In genomic region chr16:41835745-41836144, GRCm38 (mm10) we compare ENCODE assay signal across 12 mouse cellular contexts.
DNase-seq lines count a peak whose midpoint lies in the region; ATAC-seq and TF ChIP-seq lines count a peak whose summit lies in the region.
"Had no signal": no experiment of that assay in that cellular context is flagged by ENCODE, and none has a peak within 500 bp of the region (broad histone marks: within the 10 kb centered on the region; RNA-seq: fewer than 3 reads in every experiment).

No protein-coding gene starts in this region.

- no peak overlapping the region for H3K4me2 ChIP-seq in intestine, postnatal 0 days (replicated peaks; ENCODE audit: low read depth)
- H3K4me2 ChIP-seq in intestine, embryonic 16.5 days (ENCODE audit: low read depth, low read length) = no peak overlapping the region
- H3K4me2 ChIP-seq in midbrain, embryonic 12.5 days (replicated peaks) = no peak overlapping the region
- no peak overlapping the region for H3K4me2 ChIP-seq in midbrain, embryonic 16.5 days (ENCODE audit: low read length)
- H3K4me2 ChIP-seq in stomach, postnatal 0 days (replicated peaks; ENCODE audit: low read depth) = no peak overlapping the region
- H3K4me2 ChIP-seq: heart, embryonic 13.5 days; neural tube, embryonic 13.5 days had no signal

- no peaks in the 10 kb centered on the region for H3K27me3 ChIP-seq in intestine, postnatal 0 days (replicated peaks; ENCODE audit: control insufficient read depth, insufficient read depth, low read length)
- H3K27me3 ChIP-seq in intestine, embryonic 16.5 days (replicated peaks; ENCODE audit: control insufficient read depth, insufficient read depth, low read length) = no peaks in the 10 kb centered on the region
- H3K27me3 ChIP-seq in midbrain, embryonic 12.5 days = no peaks in the 10 kb centered on the region
- no peaks in the 10 kb centered on the region for H3K27me3 ChIP-seq in midbrain, embryonic 16.5 days (ENCODE audit: control insufficient read depth, insufficient read depth, low read depth, low read length)
- H3K27me3 ChIP-seq in stomach, postnatal 0 days (ENCODE audit: control insufficient read depth, insufficient read depth, low read length) = no peaks in the 10 kb centered on the region
- H3K27me3 ChIP-seq: heart, embryonic 13.5 days; neural tube, embryonic 13.5 days had no signal

- no peak overlapping the region for H3K9ac ChIP-seq in intestine, postnatal 0 days (ENCODE audit: low read depth, low read length)
- no peak overlapping the region for H3K9ac ChIP-seq in intestine, embryonic 16.5 days (ENCODE audit: low read depth, low read length)
- H3K9ac ChIP-seq in midbrain, embryonic 12.5 days (replicated peaks) = no peak overlapping the region
- no peak overlapping the region for H3K9ac ChIP-seq in midbrain, embryonic 16.5 days (ENCODE audit: low read depth, low read length)
- H3K9ac ChIP-seq in stomach, postnatal 0 days (ENCODE audit: low read length) = no peak overlapping the region
- H3K9ac ChIP-seq: heart, embryonic 13.5 days; neural tube, embryonic 13.5 days had no signal

- H3K36me3 ChIP-seq in intestine, postnatal 0 days (ENCODE audit: control insufficient read depth, insufficient read depth) = no peaks in the 10 kb centered on the region
- no peaks in the 10 kb centered on the region for H3K36me3 ChIP-seq in intestine, embryonic 16.5 days (ENCODE audit: control insufficient read depth, insufficient read depth, low read length)
- no peaks in the 10 kb centered on the region for H3K36me3 ChIP-seq in midbrain, embryonic 12.5 days
- no peaks in the 10 kb centered on the region for H3K36me3 ChIP-seq in midbrain, embryonic 16.5 days (ENCODE audit: control insufficient read depth, insufficient read depth, low read length)
- no peaks in the 10 kb centered on the region for H3K36me3 ChIP-seq in stomach, postnatal 0 days (ENCODE audit: control insufficient read depth, insufficient read depth, low read length)
- H3K36me3 ChIP-seq: heart, embryonic 13.5 days; neural tube, embryonic 13.5 days had no signal

- peak; percentile 72 for TF ChIP-seq CTCF in intestine, postnatal 0 days (IDR thresholded peaks at IDR 0.05; ENCODE audit: low read depth)
- peak; percentile 82 for TF ChIP-seq CTCF in stomach, postnatal 0 days (IDR thresholded peaks at IDR 0.05; ENCODE audit: low read depth)

- no peak overlapping the region for H3K27ac ChIP-seq in intestine, postnatal 0 days (ENCODE audit: low read depth, low read length)
- H3K27ac ChIP-seq in intestine, embryonic 16.5 days (ENCODE audit: low read length) = no peak overlapping the region
- no peak overlapping the region for H3K27ac ChIP-seq in midbrain, embryonic 12.5 days (replicated peaks)
- H3K27ac ChIP-seq in midbrain, embryonic 16.5 days (ENCODE audit: low read length) = no peak overlapping the region
- no peak overlapping the region for H3K27ac ChIP-seq in stomach, postnatal 0 days (replicated peaks)
- H3K27ac ChIP-seq: heart, embryonic 13.5 days; macrophage; neural tube, embryonic 13.5 days had no signal

- no peak for TF ChIP-seq EP300 in stomach, postnatal 0 days (optimal IDR thresholded peaks at IDR 0.05)

- ATAC-seq in intestine, postnatal 0 days = no peak
- ATAC-seq in intestine, embryonic 16.5 days = no peak
- ATAC-seq in midbrain, embryonic 12.5 days (ENCODE audit: low FRiP score, low read depth) = peak; percentile 6; the same call in 1 of the 2 replicates
- ATAC-seq in midbrain, embryonic 16.5 days = no peak
- no peak for ATAC-seq in stomach, postnatal 0 days (ENCODE audit: low FRiP score, low TSS enrichment)

- H3K9me3 ChIP-seq in intestine, postnatal 0 days (ENCODE audit: control insufficient read depth) = no peaks in the 10 kb centered on the region
- no peaks in the 10 kb centered on the region for H3K9me3 ChIP-seq in intestine, embryonic 16.5 days (ENCODE audit: control insufficient read depth, low read length)
- no peaks in the 10 kb centered on the region for H3K9me3 ChIP-seq in midbrain, embryonic 12.5 days
- H3K9me3 ChIP-seq in midbrain, embryonic 16.5 days (replicated peaks; ENCODE audit: control insufficient read depth, low read length, poor library complexity, severe bottlenecking) = no peaks in the 10 kb centered on the region
- no peaks in the 10 kb centered on the region for H3K9me3 ChIP-seq in stomach, postnatal 0 days (ENCODE audit: control insufficient read depth, low read length)
- H3K9me3 ChIP-seq: heart, embryonic 13.5 days; neural tube, embryonic 13.5 days had no signal

- 58% methylated on average over 6 of the region's 6 CpGs for WGBS in intestine, postnatal 0 days
- WGBS in intestine, embryonic 16.5 days = 52% methylated on average over 6 of the region's 6 CpGs
- 62% methylated on average over 6 of the region's 6 CpGs for WGBS in midbrain, embryonic 12.5 days
- WGBS in midbrain, embryonic 16.5 days = 52% methylated on average over 6 of the region's 6 CpGs
- WGBS in stomach, postnatal 0 days = 39% methylated on average over 6 of the region's 6 CpGs

- DNase-seq in brain, adult 2 months (ENCODE audit: low read depth, low spot score) = peak; percentile 53
- no peak for DNase-seq in stomach, postnatal 0 days (ENCODE audit: low spot score)
- DNase-seq in layer of hippocampus, adult 11-12 months (ENCODE audit: low spot score) = no peak
- DNase-seq: kidney, adult 18-20 months; thymus, postnatal 25 days had no signal

- H3K4me1 ChIP-seq in intestine, postnatal 0 days (replicated peaks; ENCODE audit: control insufficient read depth, insufficient read depth, low read length) = no peaks in the 10 kb centered on the region
- no peaks in the 10 kb centered on the region for H3K4me1 ChIP-seq in intestine, embryonic 16.5 days (ENCODE audit: control insufficient read depth, insufficient read depth, low read length)
- no peaks in the 10 kb centered on the region for H3K4me1 ChIP-seq in midbrain, embryonic 12.5 days
- H3K4me1 ChIP-seq in midbrain, embryonic 16.5 days (ENCODE audit: control insufficient read depth, insufficient read depth, low read length) = no peaks in the 10 kb centered on the region
- H3K4me1 ChIP-seq in stomach, postnatal 0 days (replicated peaks; ENCODE audit: control insufficient read depth, insufficient read depth) = no peaks in the 10 kb centered on the region
- H3K4me1 ChIP-seq: heart, embryonic 13.5 days had no signal

- H3K4me3 ChIP-seq in intestine, postnatal 0 days (ENCODE audit: low read depth, low read length) = no peak overlapping the region
- no peak overlapping the region for H3K4me3 ChIP-seq in intestine, embryonic 16.5 days (ENCODE audit: low read length)
- no peak overlapping the region for H3K4me3 ChIP-seq in midbrain, embryonic 12.5 days
- H3K4me3 ChIP-seq in midbrain, embryonic 16.5 days (ENCODE audit: low read depth, low read length) = no peak overlapping the region
- no peak overlapping the region for H3K4me3 ChIP-seq in stomach, postnatal 0 days (ENCODE audit: low read depth, low read length)
- H3K4me3 ChIP-seq: heart, embryonic 13.5 days; neural tube, embryonic 13.5 days had no signal
